Mouse (Mus musculus) erythroblast, embryonic 14.5 days (primary cell): ENCODE measurements around the gene Zfp978. TPM values are rescaled to one million over a fixed set of nuclear protein-coding genes. Genes with fewer than 3 reads are reported as not detected.
"Not testable (repeated sequence)": the region's sequence is repeated elsewhere in the genome, so short reads cannot be mapped to it uniquely, and the experiment has no call there.

ENCODE experiments used
- H3K27me3 ChIP-seq: 2 replicates; pipeline ENCODE4 v1.6.1; 2012; ENCODE audit warnings: inconsistent platforms; ENCODE audit not compliant: control insufficient read depth
- H3K36me3 ChIP-seq: 2 replicates; pipeline ENCODE4 v1.6.1; 2012; ENCODE audit warnings: mild to moderate bottlenecking, inconsistent platforms; ENCODE audit not compliant: control insufficient read depth
- H3K4me1 ChIP-seq: 2 replicates; pipeline ENCODE4 v1.6.1; 2012; ENCODE audit warnings: inconsistent platforms; ENCODE audit not compliant: control insufficient read depth
- H3K4me3 ChIP-seq: replicated peaks from 2 replicates; pipeline ENCODE3; 2012; ENCODE audit warnings: moderate library complexity, mild to moderate bottlenecking, inconsistent platforms
- H3K9me3 ChIP-seq: 2 replicates; pipeline ENCODE4 v1.6.1; 2012; ENCODE audit warnings: low read length, inconsistent platforms, mixed read lengths; ENCODE audit not compliant: control insufficient read depth
- GATA1 ChIP-seq: IDR thresholded peaks from 2 replicates; pipeline ENCODE4 v1.6.1; 2012; ENCODE audit warnings: low read length, inconsistent platforms, mixed read lengths
- TAL1 ChIP-seq: IDR thresholded peaks from 3 replicates; pipeline ENCODE4 v1.6.1; 2012; ENCODE audit warnings: low read length, inconsistent platforms, mixed read lengths
- polyA plus RNA-seq: library from polyadenylated mRNA; stranded (reverse); fragments of >175 nt; gene quantifications from 2 replicates; pipeline ENCODE4 v1.2.3, GENCODE M21; 2012

Zfp978 gene
- polyA plus RNA-seq, 1 experiment: not detected

DNA sequence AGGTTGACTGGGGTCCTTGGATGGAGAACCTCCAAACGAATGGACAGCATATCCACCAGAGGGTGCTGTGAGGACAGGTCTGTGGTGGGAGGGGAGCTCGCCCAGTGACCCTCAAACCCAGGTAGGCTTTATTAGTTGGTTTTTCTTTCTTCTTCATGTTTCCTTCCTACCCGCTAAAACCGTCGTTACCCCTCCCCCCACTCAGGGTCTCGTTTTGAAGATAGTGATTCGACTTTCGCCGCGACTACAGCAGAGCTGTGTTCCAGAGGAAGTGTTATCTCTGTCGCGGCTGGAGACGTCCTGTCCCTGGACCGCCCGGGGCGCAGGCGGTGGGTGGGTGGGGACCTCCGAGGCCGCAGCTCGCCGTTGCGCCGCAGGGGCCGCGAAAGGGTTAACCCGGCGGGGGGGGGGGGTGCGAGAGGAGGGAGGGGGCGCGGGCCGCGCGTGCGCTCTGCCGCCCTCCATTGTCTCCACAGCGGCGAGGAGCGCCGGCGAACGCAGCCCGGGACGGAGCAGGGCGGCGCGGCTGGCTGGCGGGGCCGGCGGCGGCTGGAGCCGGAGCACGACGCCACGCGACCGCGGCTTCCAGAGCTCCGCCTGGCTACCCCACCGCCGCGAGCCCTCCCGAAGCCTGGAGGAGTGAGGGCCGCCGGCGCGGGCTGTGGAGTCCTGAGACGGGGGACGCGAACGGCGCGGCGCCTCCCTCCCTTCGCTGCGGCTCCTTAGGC, 45.8 kb downstream of the Zfp978 start:
- TF ChIP-seq TAL1 (no peak), GATA1 (no peak)
- peak overlapping the region; percentile 37 for H3K4me3 ChIP-seq
- H3K4me1 ChIP-seq: no peaks in the 10 kb centered on the region
- H3K27me3 ChIP-seq: peaks cover 3% of the 10 kb centered on the region; the same call in 1 of the 2 replicates
- H3K9me3 ChIP-seq: peaks cover 19% of the 10 kb centered on the region
- no peaks in the 10 kb centered on the region for H3K36me3 ChIP-seq

DNA sequence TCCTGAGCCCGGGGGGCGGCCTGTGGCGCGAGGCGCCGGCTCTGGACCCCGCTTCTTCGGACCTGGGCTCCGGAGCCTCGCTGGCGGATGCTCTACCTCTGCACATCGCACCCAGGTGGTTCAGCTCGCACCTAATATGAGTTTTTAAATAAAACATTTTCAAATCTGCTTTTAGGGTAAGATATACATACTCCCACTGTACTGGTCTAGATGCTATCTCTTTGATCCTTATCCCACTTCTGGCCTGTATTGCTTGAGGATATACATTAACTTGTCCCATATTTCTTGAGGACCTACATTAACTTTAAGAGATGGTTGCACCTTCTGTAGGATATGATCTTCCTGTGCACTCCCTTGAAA, 46.3 kb downstream of the Zfp978 start:
- Histone ChIP-seq H3K36me3 (no peaks in the 10 kb centered on the region), H3K4me3 (no peak overlapping the region), H3K4me1 (no peaks in the 10 kb centered on the region), H3K27me3 (peaks cover 3% of the 10 kb centered on the region; the same call in 1 of the 2 replicates), H3K9me3 (peaks cover 15% of the 10 kb centered on the region)
- TF ChIP-seq GATA1: no peak
- no peak for TF ChIP-seq TAL1

DNA sequence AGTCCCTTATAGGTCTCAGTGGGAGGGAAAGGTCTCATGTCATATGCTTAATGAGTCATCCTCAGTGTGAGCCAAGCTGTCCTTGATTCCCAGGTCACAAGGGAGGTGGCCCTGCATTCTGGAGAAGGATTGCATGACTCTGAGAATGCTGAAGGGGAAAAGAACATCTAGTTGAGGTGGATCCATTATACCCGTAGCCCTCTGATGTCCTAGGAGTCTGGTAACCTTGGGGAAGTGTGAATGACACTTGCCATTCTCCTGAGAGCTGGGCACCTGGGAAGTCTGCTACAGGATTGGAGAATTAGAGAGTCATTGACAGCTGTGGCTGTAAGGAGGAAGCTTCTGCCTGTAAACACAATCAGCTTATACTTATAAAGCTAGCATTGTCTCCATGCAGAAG, 55.3 kb downstream of the Zfp978 start:
- not testable (repeated sequence) for H3K4me1 ChIP-seq, H3K4me3 ChIP-seq, H3K27me3 ChIP-seq, H3K36me3 ChIP-seq
- H3K9me3 ChIP-seq: peaks cover 26% of the 10 kb centered on the region

DNA sequence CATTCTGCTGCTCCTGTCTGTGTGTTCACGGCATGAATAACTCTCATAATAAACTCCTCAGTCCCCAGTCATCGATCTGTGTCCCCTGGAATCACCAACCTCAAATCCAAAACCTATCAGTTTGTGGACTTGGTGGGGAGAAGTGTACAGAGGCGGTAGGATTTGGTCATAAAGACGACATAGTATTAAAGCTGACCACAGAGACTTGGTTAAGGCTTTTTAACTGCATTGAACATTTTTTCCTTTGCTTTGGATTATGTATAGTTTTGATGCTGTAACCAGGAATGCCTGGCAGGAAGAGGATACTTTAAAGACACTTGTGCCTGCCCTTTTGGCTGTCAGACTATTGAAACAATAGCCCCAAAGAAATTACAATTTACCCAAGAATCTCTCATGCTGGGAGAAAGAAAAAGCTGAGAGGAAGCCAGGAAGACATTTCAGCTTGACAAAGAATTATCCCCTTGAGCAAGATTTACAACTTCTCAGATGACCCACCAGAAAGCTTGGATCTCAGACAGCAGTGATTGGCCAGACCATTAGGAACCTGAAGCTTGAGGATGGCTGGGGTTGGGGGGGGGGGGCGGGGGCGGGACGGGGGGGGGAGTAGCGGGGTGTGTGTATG, 56.2 kb downstream of the Zfp978 start:
- TF ChIP-seq TAL1 (no peak), GATA1 (no peak)
- Histone ChIP-seq H3K4me3 (no peak overlapping the region), H3K4me1 (no peaks in the 10 kb centered on the region), H3K27me3 (no peaks in the 10 kb centered on the region), H3K36me3 (no peaks in the 10 kb centered on the region), H3K9me3 (peaks cover 26% of the 10 kb centered on the region)

DNA sequence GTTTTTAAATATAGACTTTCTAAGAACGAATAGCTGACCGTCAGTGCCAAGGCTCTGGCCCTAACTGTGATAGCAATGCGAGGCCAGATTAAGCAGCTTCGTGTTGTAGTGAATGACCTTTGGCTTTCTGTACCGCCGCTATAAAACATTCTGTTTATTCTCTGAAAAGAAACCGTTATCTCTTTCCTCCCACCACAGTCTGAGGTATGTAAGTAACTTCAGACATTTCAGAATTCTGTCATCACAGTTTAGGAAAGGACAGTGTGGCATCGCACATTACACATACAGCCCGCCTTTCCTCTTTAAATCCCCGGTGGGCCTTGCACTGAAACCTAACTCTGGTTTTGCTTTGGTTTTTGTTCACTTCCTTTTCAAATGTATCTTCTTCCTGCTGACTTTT, 56.8 kb downstream of the Zfp978 start:
- Histone ChIP-seq H3K4me1 (no peaks in the 10 kb centered on the region), H3K27me3 (no peaks in the 10 kb centered on the region), H3K4me3 (no peak overlapping the region), H3K9me3 (peaks cover 26% of the 10 kb centered on the region), H3K36me3 (no peaks in the 10 kb centered on the region)
- TF ChIP-seq TAL1 (no peak), GATA1 (no peak)

DNA sequence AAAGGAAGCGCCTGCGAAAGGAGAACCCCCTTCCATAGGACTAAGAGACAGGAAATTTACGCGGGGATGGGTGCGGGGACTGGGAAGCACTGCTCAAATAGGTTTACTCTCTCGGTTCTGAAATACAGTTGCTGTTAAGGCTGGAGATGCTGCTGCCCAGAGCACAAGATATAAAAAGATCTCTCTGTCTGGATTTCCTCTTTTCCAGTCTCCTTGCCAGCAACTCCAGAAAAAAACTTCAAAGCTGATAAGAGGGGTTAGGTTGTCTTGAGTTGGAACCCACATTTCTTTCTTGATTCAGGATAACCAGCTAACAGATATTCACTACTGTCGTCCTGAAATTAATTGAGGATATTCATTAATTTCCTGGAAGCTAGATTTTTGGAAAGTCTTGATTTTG, 57.2 kb downstream of the Zfp978 start:
- not testable (repeated sequence) for H3K27me3 ChIP-seq, H3K4me1 ChIP-seq, H3K4me3 ChIP-seq, H3K36me3 ChIP-seq
- peaks cover 29% of the 10 kb centered on the region for H3K9me3 ChIP-seq

DNA sequence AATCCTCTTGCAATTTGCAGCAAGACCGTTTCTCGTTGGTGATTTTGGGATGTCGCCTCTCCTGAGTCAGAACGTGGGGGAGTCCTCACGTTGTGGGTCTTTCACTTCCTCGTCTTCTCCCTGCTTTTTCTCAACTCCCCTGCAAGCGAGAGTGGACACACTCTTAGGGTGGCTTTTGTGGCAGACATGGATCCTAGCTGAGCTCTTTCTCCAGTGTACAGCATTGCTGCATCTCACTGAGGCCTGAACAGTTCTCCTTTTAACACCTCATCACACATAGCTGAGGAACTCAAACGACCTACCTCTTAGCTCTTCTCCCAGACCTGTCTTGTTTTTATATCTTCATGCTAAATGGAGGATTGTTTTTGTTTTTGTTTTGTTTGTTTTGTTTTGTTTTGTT, 58.1 kb downstream of the Zfp978 start:
- H3K4me1 ChIP-seq: not testable (repeated sequence)
- peaks cover 34% of the 10 kb centered on the region for H3K9me3 ChIP-seq

DNA sequence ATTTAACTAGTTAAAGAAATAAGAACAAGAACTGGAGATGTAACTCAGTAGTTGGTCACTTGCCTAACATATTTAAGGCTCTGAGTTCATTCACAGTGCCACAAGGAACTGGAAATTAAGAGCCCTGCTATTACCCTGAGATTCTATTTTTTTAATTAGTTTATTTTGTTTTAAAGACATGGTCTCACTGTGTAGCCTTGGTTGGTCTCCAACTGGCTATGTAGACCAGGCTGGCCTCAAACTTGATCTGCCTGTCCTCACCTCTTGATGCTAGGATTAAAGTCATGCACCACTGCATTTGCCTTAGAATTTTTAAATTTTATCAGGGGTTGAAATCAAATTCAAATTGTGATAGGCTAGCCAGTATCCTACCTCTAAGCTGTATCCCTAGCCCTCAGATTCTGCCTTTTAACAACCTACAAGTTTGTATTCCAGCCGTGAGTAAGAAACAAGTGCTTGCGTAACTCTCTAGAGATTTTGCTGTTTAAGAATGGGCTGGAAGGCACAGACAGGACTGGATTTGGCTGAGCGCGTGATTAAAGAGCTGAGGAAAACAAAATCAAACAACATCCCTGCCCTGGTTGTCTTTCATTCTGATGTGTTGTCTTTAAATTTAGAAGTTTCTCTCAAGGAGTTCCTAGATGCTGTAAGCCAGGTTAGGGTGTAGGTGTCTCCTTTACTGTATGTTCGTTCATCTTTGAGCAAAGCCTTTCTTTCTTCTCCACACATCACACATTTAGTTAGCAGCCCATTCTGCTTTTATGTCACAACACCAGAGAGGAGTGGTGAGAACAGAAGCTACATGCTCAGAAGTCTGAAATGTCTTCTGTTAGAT, 58.9 kb downstream of the Zfp978 start:
- H3K9me3 ChIP-seq: peaks cover 34% of the 10 kb centered on the region
- H3K27me3 ChIP-seq, H3K4me3 ChIP-seq, H3K36me3 ChIP-seq, H3K4me1 ChIP-seq: not testable (repeated sequence)

More for the DNA sequence above, 58.1 kb downstream of the Zfp978 start:
- not testable (repeated sequence) for H3K36me3 ChIP-seq, H3K27me3 ChIP-seq, H3K4me3 ChIP-seq

DNA sequence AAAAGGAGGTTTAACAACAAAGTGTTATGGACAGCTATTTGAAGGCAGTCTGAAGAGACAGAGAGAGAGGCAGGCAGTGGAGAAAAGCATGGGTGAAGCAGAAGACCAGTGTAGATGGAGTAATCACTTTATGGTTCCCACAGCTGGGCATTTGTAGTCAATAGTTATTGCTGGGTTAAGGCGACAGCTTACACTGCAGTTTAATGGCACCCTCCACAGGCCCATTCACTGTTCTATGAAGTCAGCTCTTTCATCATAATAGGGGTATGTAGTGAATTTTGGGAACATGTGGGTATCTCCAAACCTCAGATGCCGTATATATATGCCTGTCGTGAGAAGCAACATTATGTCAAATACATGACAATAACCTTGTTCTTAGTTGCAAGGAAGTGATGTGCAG, 59.7 kb downstream of the Zfp978 start:
- no peaks in the 10 kb centered on the region for H3K4me1 ChIP-seq
- no peak overlapping the region for H3K4me3 ChIP-seq
- H3K27me3 ChIP-seq: no peaks in the 10 kb centered on the region
- H3K9me3 ChIP-seq: peaks cover 37% of the 10 kb centered on the region
- H3K36me3 ChIP-seq: no peaks in the 10 kb centered on the region
- TF ChIP-seq TAL1 (no peak), GATA1 (no peak)

DNA sequence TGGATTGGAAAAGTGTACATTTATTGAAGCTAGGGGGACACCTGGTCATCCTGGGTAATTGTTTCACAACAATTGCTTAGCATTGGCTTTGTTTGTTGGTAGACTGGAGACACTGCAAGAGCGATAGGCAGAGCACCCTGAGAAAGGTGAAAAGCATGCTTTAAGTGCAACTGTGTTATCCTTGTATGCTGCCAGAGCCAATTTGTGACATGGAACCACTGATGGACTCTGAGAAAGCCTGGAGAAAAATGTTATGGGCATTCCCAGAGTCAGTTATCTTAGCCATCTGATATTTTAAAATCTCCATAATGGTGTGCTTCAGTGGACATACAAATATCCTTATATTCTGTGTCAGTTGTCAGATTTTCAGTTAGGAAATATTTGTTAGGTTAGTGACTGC, 60.2 kb downstream of the Zfp978 start:
- not testable (repeated sequence) for H3K36me3 ChIP-seq, H3K4me3 ChIP-seq, H3K4me1 ChIP-seq, H3K27me3 ChIP-seq
- peaks cover 35% of the 10 kb centered on the region for H3K9me3 ChIP-seq
